Mouse (Mus musculus) bone marrow, adult 2 months (tissue): ENCODE data around the gene Brsk1. TPM values are rescaled to one million over a fixed set of nuclear protein-coding genes. Genes with fewer than 3 reads are reported as not detected.

ENCODE experiments used
- H3K27ac ChIP-seq: fragments of 200-500 bp; 2 replicates; pipeline ENCODE4 v1.5.1; 2012; ENCODE audit warnings: low read depth, mild to moderate bottlenecking, control low read depth, inconsistent platforms, low read length; ENCODE audit not compliant: control insufficient read depth, poor library complexity, insufficient read depth
- H3K4me1 ChIP-seq: fragments of 200-500 bp; 2 replicates; pipeline ENCODE4 v1.6.1; 2011; ENCODE audit warnings: low read length; ENCODE audit not compliant: control insufficient read depth, insufficient read depth
- H3K4me3 ChIP-seq: fragments of 200-500 bp; replicated peaks from 2 replicates; pipeline ENCODE3; 2011; ENCODE audit warnings: mild to moderate bottlenecking, low read depth, low read length, control low read depth; ENCODE audit not compliant: control insufficient read depth
- CTCF ChIP-seq: fragments of 200-500 bp; IDR thresholded peaks from 2 replicates; pipeline ENCODE4 v1.5.1; 2011; ENCODE audit warnings: low read length, control low read depth; ENCODE audit not compliant: control insufficient read depth, insufficient read depth
- POLR2A ChIP-seq: fragments of 200-500 bp; IDR thresholded peaks from 2 replicates; pipeline ENCODE4 v1.6.1; 2011; ENCODE audit warnings: low read depth, mild to moderate bottlenecking, control low read depth, low read length, borderline replicate concordance; ENCODE audit not compliant: control insufficient read depth
- WGBS: fragments of 180-500 bp; shearing (Covaris S2); methylation state at CpG from one replicate; pipeline ENCODE4 v1.1.7; 2018; 5-methylcytosine and 5-hydroxymethylcytosine counted together
- polyA plus RNA-seq: library from polyadenylated mRNA; stranded (reverse); fragments of >200 nt; gene quantifications from 2 replicates; pipeline ENCODE4 v1.2.4, GENCODE M21; 2011; ENCODE audit warnings: low replicate concordance; ENCODE audit not compliant: missing spikeins, insufficient read depth, insufficient read length

Brsk1 gene
- polyA plus RNA-seq, 1 experiment, result 3.7 TPM

- peak overlapping the region; percentile 52 for H3K4me3 ChIP-seq
- no peak overlapping the region for H3K27ac ChIP-seq
- no peak for TF ChIP-seq POLR2A
- TF ChIP-seq CTCF, result no peak
- no peaks in the 10 kb centered on the region for H3K4me1 ChIP-seq
- WGBS, result 57% methylated on average over 10 of the region's 10 CpGs
Observed at GRCm38 (mm10) chr7:4739041-4739543, 48.7 kb downstream of the Brsk1 start.

- peak within 1 kb of the TSS; percentile 65 for H3K27ac ChIP-seq
- H3K4me1 ChIP-seq, result peaks cover 2% of the 10 kb centered on the region; the same call in 1 of the 2 replicates
- TF ChIP-seq CTCF (no peak; the same call in 1 of the 2 replicates), POLR2A (peak; percentile 97)
- 0% methylated on average over 38 of the region's 44 CpGs for WGBS
- peak within 1 kb of the TSS; percentile 79 for H3K4me3 ChIP-seq
Observed at GRCm38 (mm10) chr7:4739544-4740275, 49.3 kb downstream of the Brsk1 start, which contains the start of gene Kmt5c. Gene Kmt5c, plus strand, starts transcription at chr7:4740115.

DNA sequence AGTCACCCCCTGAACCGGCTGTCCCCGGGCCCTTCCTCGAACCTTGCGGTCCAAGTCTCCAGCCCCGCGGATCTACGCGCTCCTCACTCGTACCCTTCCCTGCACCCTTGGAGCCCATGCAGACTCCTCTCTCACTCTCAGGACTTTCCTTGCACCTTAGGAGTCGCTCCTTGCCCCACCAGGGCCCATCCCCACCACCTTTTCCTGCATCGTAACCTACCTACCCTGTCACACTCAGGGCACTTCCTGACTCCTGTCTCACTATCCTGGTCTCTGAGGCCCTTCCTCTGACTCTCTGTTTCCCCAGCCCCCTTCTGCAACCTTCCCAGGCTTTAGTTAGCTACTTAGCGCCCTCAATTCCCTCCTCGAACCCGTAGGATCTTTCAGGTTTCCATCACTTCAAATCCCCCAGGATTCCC, 49.9 kb downstream of the Brsk1 start:
- Histone ChIP-seq H3K27ac (peak overlapping the region; percentile 65), H3K4me3 (peak overlapping the region; percentile 79), H3K4me1 (peaks cover 2% of the 10 kb centered on the region; the same call in 1 of the 2 replicates)
- WGBS, result 0% methylated on average over 14 of the region's 14 CpGs
- TF ChIP-seq CTCF, result no peak

GRCm38 (mm10) chr7:4741151-4741550, 50.7 kb downstream of the Brsk1 start:
- TF ChIP-seq CTCF (no peak), POLR2A (no peak)
- H3K27ac ChIP-seq, result peak overlapping the region; percentile 65
- H3K4me3 ChIP-seq, result peak overlapping the region; percentile 53
- peaks cover 2% of the 10 kb centered on the region; the same call in 1 of the 2 replicates for H3K4me1 ChIP-seq
- 12% methylated on average over 4 of the region's 4 CpGs for WGBS

GRCm38 (mm10) chr7:4741672-4742481, 51.5 kb downstream of the Brsk1 start:
- peak; percentile 19; the same call in 1 of the 2 replicates for TF ChIP-seq POLR2A
- no peak for TF ChIP-seq CTCF
- Histone ChIP-seq H3K4me1 (peaks cover 2% of the 10 kb centered on the region; the same call in 1 of the 2 replicates), H3K4me3 (no peak overlapping the region), H3K27ac (peak overlapping the region; percentile 30; the same call in 1 of the 2 replicates)
- 83% methylated on average over 21 of the region's 21 CpGs for WGBS

DNA sequence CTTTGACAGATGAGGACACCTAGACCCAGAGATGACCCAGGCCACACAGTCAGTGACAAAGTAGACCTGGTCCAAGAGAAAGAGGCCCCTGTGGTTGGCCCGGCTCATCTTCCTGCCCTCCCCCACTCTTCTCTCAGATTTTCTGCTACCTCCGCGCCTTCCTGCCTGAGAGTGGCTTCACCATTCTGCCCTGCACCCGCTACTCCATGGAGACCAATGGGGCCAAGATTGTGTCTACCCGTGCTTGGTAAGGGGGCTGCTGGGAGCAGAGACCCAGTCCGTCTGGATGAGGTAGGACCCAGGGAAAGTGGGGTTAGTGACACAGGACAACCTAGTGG, 52.0 kb downstream of the Brsk1 start:
- H3K27ac ChIP-seq, result no peak overlapping the region; the same call in 1 of the 2 replicates
- WGBS, result 76% methylated on average over 6 of the region's 6 CpGs
- H3K4me1 ChIP-seq, result peaks cover 2% of the 10 kb centered on the region; the same call in 1 of the 2 replicates
- TF ChIP-seq CTCF (no peak), POLR2A (no peak)
- H3K4me3 ChIP-seq, result no peak overlapping the region

DNA sequence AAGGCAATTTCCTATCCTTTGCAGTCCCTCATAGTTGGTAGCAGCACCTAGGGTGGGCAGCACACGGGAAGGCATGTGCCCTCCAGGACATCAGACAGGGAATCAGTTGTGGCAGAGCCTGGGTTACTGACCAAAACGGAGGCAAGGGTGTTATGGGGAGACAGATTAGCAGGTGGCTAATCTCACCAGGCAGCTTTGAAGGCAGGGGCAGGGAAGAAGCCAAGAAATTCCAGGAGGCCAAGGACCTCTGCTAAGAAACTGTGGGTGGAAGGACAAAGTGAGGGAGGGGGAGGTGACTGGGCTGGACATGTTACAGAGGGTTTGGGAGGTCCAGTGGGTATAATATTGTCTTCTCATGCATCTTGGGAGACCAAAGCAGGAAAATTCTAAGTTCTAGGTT, 53.0 kb downstream of the Brsk1 start:
- Histone ChIP-seq H3K4me1 (peaks cover 5% of the 10 kb centered on the region), H3K4me3 (no peak overlapping the region), H3K27ac (no peak overlapping the region)
- TF ChIP-seq POLR2A, result no peak
- no peak for TF ChIP-seq CTCF
- 63% methylated on average over 2 of the region's 2 CpGs for WGBS

DNA sequence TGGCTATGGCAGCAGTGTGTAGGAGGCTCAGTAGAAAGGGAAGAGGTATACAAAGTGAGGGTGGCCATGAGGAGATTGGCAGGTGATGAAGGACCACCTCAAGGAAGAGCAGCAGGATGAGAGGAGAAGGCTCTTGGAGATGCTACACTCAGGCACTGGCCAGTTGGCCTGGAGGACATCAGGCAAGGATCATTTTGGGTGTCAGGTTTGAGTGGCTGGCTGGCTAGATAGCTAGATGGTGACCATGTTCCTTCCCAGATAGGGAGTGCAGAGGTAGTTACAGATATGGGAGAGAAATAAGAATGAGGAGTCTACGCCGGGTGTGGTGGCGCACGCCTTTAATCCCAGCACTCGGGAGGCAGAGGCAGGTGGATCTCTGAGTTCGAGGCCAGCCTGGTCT, 54.5 kb downstream of the Brsk1 start:
- Histone ChIP-seq H3K27ac (0 out of 2 replicates have a peak overlapping the region, but pooled peaks have one; percentile 19), H3K4me3 (no peak overlapping the region), H3K4me1 (peaks cover 11% of the 10 kb centered on the region)
- WGBS, result 82% methylated on average over 6 of the region's 6 CpGs
- TF ChIP-seq CTCF (no peak), POLR2A (no peak)
